Mouse (Mus musculus): ENCODE measurements around the gene Cryba1.

DNA sequence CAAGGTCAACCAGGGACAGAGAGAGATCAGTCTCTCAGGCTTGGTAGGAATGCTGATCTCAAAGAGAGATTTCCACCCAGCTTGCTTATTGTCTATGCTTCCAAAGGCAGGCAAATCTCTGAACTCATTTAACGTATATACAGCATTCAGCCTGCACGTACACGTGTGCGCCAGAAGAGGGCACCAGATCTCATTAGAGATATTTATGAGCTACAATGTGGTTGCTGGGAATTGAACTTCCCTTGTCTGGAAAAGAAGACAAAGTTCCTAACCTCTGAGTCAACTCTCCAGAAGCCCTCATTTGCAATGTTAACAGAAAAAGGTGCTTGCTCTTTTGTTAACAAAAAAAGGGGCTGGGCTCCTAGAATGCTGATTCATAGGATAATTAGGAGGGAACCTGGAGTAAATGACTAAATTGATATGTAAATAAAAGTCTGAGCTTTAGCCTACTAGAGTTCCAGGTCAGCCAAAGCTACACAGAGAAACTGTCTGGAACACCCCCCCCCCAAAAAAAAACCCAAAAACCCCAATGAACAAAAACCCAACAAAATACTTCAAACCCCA, 51.6 kb downstream of the Cryba1 start:
- TF ChIP-seq GATA1 (IDR thresholded peaks at IDR 0.05; ENCODE audit: borderline replicate concordance, low read length): no peak
- TF ChIP-seq CTCF (IDR thresholded peaks at IDR 0.05; ENCODE audit: low read depth, low read length): no peak
- TF ChIP-seq TAL1 (conservative IDR thresholded peaks at IDR 0.05; ENCODE audit: low read depth, low read length): no peak
- TF ChIP-seq POLR2AphosphoS5 (IDR thresholded peaks at IDR 0.05; ENCODE audit: insufficient replicate concordance, low read depth, low read length): no peak
- TF ChIP-seq GATA2 (IDR thresholded peaks at IDR 0.05; ENCODE audit: borderline replicate concordance, low read depth, low read length): no peak
